Mouse (Mus musculus): ENCODE data around the gene Phxr2. TPM values are rescaled to one million over a fixed set of nuclear protein-coding genes. Genes with fewer than 3 reads are reported as not detected.

Phxr2 gene
- polyA plus RNA-seq, 1 experiment from 2014 or later, result not detected

DNA sequence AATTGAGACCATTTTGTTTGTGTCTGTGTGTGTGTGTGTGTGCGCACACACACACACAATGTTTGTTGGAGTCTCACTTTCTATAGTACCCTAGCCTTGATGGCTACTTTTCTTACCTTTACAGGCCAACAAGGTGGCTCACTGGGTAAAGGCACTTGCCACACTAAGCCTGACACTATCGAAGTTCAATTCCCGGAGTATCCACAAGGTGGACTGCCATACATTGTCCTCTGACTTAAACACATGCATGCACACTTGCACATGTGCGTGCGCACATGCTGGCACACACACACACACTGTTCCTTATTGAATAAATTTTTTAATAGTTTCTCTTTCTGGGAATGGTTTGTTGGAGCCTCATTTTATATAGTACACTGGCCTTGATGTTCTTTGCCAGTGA lies 30.7 kb upstream of the Phxr2 start:
- no peaks in the 10 kb centered on the region for H3K9me3 ChIP-seq (ENCODE audit: control insufficient read depth)

GRCm38 (mm10) chr10:99154635-99155034 lies 28.5 kb upstream of the Phxr2 start:
- Histone ChIP-seq H3K4me1 (replicated peaks; ENCODE audit: control insufficient read depth, insufficient read depth, low read length) (no peaks in the 10 kb centered on the region), H3K4me2 (replicated peaks; ENCODE audit: low read depth) (no peak overlapping the region), H3K27me3 (replicated peaks; ENCODE audit: control insufficient read depth, insufficient read depth, low read length) (no peaks in the 10 kb centered on the region), H3K9me3 (ENCODE audit: control insufficient read depth) (no peaks in the 10 kb centered on the region), H3K4me3 (ENCODE audit: low read depth, low read length) (no peak overlapping the region), H3K27ac (ENCODE audit: low read depth, low read length) (no peak overlapping the region), H3K9ac (ENCODE audit: low read depth, low read length) (no peak overlapping the region), H3K36me3 (ENCODE audit: control insufficient read depth, insufficient read depth) (peaks cover 17% of the 10 kb centered on the region; the same call in 1 of the 2 replicates)
- 61% methylated on average over 8 of the region's 8 CpGs for WGBS
- no peak for ATAC-seq
- no peak for TF ChIP-seq CTCF (IDR thresholded peaks at IDR 0.05; ENCODE audit: low read depth)

More for the DNA sequence above, 30.7 kb upstream of the Phxr2 start:
- Histone ChIP-seq H3K4me3 (ENCODE audit: low read depth, low read length) (no peak overlapping the region), H3K36me3 (ENCODE audit: control insufficient read depth, insufficient read depth) (peaks cover 14% of the 10 kb centered on the region; the same call in 1 of the 2 replicates), H3K4me1 (replicated peaks; ENCODE audit: control insufficient read depth, insufficient read depth, low read length) (no peaks in the 10 kb centered on the region), H3K27ac (ENCODE audit: low read depth, low read length) (no peak overlapping the region), H3K27me3 (replicated peaks; ENCODE audit: control insufficient read depth, insufficient read depth, low read length) (no peaks in the 10 kb centered on the region), H3K4me2 (replicated peaks; ENCODE audit: low read depth) (no peak overlapping the region), H3K9ac (ENCODE audit: low read depth, low read length) (no peak overlapping the region)
- peak; percentile 53 for TF ChIP-seq CTCF (IDR thresholded peaks at IDR 0.05; ENCODE audit: low read depth)
- no peak for ATAC-seq
- WGBS, result 92% methylated on average over 5 of the region's 5 CpGs

DNA sequence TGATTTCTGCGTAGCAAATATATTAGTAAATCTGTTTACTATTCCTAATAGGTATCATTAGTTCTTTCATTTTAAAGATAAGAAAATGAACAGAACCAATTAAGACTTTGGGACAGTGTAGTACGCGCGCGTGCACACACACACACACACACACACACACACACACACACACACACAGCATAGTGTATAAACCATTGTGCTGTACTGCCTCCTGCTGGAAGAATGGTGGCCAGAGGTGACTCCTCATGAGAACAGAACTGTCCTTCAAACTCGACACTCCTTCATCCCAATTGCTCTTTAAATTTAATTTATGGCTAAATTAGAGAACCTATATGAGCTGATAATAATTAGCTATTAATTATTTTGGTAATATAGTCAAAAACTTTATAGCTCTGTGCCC lies 25.9 kb upstream of the Phxr2 start:
- WGBS, result 88% methylated on average over 6 of the region's 6 CpGs
- peak; percentile 83 for TF ChIP-seq CTCF (IDR thresholded peaks at IDR 0.05; ENCODE audit: low read depth)
- no peak overlapping the region for H3K27ac ChIP-seq (ENCODE audit: low read depth, low read length)
- no peak overlapping the region for H3K4me3 ChIP-seq (ENCODE audit: low read depth, low read length)
- no peaks in the 10 kb centered on the region for H3K9me3 ChIP-seq (ENCODE audit: control insufficient read depth)
- peak; percentile 72 for ATAC-seq
- no peak overlapping the region for H3K9ac ChIP-seq (ENCODE audit: low read depth, low read length)
- no peaks in the 10 kb centered on the region for H3K4me1 ChIP-seq (replicated peaks; ENCODE audit: control insufficient read depth, insufficient read depth, low read length)
- no peak overlapping the region for H3K4me2 ChIP-seq (replicated peaks; ENCODE audit: low read depth)
- peaks cover 19% of the 10 kb centered on the region; the same call in 1 of the 2 replicates for H3K36me3 ChIP-seq (ENCODE audit: control insufficient read depth, insufficient read depth)
- H3K27me3 ChIP-seq (replicated peaks; ENCODE audit: control insufficient read depth, insufficient read depth, low read length), result no peaks in the 10 kb centered on the region

DNA sequence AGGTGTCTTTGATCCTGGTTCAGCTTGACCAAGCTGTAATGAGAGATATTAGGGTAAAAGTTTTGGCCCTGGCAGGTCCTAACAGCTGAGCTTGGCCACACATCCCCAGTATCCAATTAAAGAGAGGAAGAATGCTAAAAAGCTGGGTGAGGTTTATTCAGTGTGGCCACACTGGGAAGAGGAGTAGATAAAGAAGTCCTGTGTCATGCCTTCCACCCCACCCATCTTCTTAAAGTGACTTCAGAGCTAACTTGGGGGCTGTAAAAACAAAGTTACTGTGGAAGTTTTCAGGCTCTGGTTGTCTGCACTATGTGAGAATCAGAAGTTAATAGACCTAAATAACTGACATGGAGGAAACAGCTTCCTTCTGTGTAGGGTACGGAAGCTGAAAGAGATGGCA lies 25.5 kb upstream of the Phxr2 start:
- no peak for ATAC-seq
- Histone ChIP-seq H3K4me3 (ENCODE audit: low read depth, low read length) (no peak overlapping the region), H3K9ac (ENCODE audit: low read depth, low read length) (no peak overlapping the region), H3K4me2 (replicated peaks; ENCODE audit: low read depth) (no peak overlapping the region), H3K9me3 (ENCODE audit: control insufficient read depth) (no peaks in the 10 kb centered on the region), H3K4me1 (replicated peaks; ENCODE audit: control insufficient read depth, insufficient read depth, low read length) (no peaks in the 10 kb centered on the region), H3K36me3 (ENCODE audit: control insufficient read depth, insufficient read depth) (peaks cover 14% of the 10 kb centered on the region; the same call in 1 of the 2 replicates), H3K27me3 (replicated peaks; ENCODE audit: control insufficient read depth, insufficient read depth, low read length) (no peaks in the 10 kb centered on the region), H3K27ac (ENCODE audit: low read depth, low read length) (no peak overlapping the region)
- 98% methylated on average over 1 of the region's 1 CpGs for WGBS
- TF ChIP-seq CTCF (IDR thresholded peaks at IDR 0.05; ENCODE audit: low read depth), result no peak

GRCm38 (mm10) chr10:99150016-99150415 lies 23.9 kb upstream of the Phxr2 start:
- ATAC-seq, result no peak
- no peak for TF ChIP-seq CTCF (IDR thresholded peaks at IDR 0.05; ENCODE audit: low read depth)
- 95% methylated on average over 6 of the region's 6 CpGs for whole genome bisulfite sequencing

DNA sequence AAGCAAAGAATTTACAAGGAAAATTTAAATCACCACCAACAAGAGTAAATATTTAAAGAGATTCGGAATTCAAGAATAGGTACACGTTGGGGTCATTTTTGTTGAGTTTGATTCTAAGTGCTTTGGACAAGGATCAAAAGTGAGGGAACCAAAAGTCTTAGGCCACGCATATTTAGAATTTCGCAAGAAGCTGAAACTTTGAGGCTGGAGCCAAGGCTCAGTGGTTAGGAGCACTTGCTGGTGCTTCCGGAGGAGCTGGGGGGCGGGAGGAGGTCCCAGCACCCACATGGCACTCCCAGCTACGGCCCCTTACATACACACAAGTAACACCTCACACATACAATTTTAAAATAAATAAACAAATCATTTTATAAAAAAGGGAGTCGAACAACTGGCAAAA lies 20.5 kb upstream of the Phxr2 start:
- no peak overlapping the region for H3K4me3 ChIP-seq (ENCODE audit: low read depth, low read length)
- no peak for TF ChIP-seq CTCF (IDR thresholded peaks at IDR 0.05; ENCODE audit: low read depth)
- no peak overlapping the region for H3K27ac ChIP-seq (ENCODE audit: low read depth, low read length)
- peaks cover 14% of the 10 kb centered on the region; the same call in 1 of the 2 replicates for H3K36me3 ChIP-seq (ENCODE audit: control insufficient read depth, insufficient read depth)
- ATAC-seq, result no peak
- no peaks in the 10 kb centered on the region for H3K4me1 ChIP-seq (replicated peaks; ENCODE audit: control insufficient read depth, insufficient read depth, low read length)
- H3K4me2 ChIP-seq (replicated peaks; ENCODE audit: low read depth), result no peak overlapping the region
- H3K27me3 ChIP-seq (replicated peaks; ENCODE audit: control insufficient read depth, insufficient read depth, low read length), result no peaks in the 10 kb centered on the region
- no peaks in the 10 kb centered on the region for H3K9me3 ChIP-seq (ENCODE audit: control insufficient read depth)
- WGBS, result 86% methylated on average over 8 of the region's 8 CpGs
- no peak overlapping the region for H3K9ac ChIP-seq (ENCODE audit: low read depth, low read length)

More at GRCm38 (mm10) chr10:99150016-99150415, 23.9 kb upstream of the Phxr2 start:
- H3K4me3 ChIP-seq (ENCODE audit: low read depth, low read length), result no peak overlapping the region
- no peak overlapping the region for H3K9ac ChIP-seq (ENCODE audit: low read depth, low read length)
- H3K4me2 ChIP-seq (replicated peaks; ENCODE audit: low read depth), result no peak overlapping the region
- no peak overlapping the region for H3K27ac ChIP-seq (ENCODE audit: low read depth, low read length)
- 0 out of 2 replicates have a peak, but pooled peaks cover 10% of the 10 kb centered on the region for H3K36me3 ChIP-seq (ENCODE audit: control insufficient read depth, insufficient read depth)
- H3K27me3 ChIP-seq (replicated peaks; ENCODE audit: control insufficient read depth, insufficient read depth, low read length), result no peaks in the 10 kb centered on the region
- no peaks in the 10 kb centered on the region for H3K9me3 ChIP-seq (ENCODE audit: control insufficient read depth)
- no peaks in the 10 kb centered on the region for H3K4me1 ChIP-seq (replicated peaks; ENCODE audit: control insufficient read depth, insufficient read depth, low read length)

- Histone ChIP-seq H3K4me1 (replicated peaks; ENCODE audit: control insufficient read depth, insufficient read depth, low read length) (no peaks in the 10 kb centered on the region), H3K4me2 (replicated peaks; ENCODE audit: low read depth) (no peak overlapping the region), H3K27me3 (replicated peaks; ENCODE audit: control insufficient read depth, insufficient read depth, low read length) (no peaks in the 10 kb centered on the region), H3K9ac (ENCODE audit: low read depth, low read length) (no peak overlapping the region), H3K4me3 (ENCODE audit: low read depth, low read length) (no peak overlapping the region), H3K36me3 (ENCODE audit: control insufficient read depth, insufficient read depth) (peaks cover 14% of the 10 kb centered on the region; the same call in 1 of the 2 replicates), H3K9me3 (ENCODE audit: control insufficient read depth) (no peaks in the 10 kb centered on the region), H3K27ac (ENCODE audit: low read depth, low read length) (no peak overlapping the region)
- no peak for TF ChIP-seq CTCF (IDR thresholded peaks at IDR 0.05; ENCODE audit: low read depth)
- no peak for ATAC-seq
- WGBS, result 75% methylated on average over 8 of the region's 8 CpGs
These were observed 19.5 kb upstream of the Phxr2 start for GRCm38 (mm10) chr10:99145611-99146010.
